Mouse (Mus musculus): ENCODE measurements around the gene Cd200r3. TPM values are rescaled to one million over a fixed set of nuclear protein-coding genes. Genes with fewer than 3 reads are reported as not detected.

Cd200r3 gene
- polyA plus RNA-seq (2017; shearing (Covaris generic)), result 1.9 TPM

DNA sequence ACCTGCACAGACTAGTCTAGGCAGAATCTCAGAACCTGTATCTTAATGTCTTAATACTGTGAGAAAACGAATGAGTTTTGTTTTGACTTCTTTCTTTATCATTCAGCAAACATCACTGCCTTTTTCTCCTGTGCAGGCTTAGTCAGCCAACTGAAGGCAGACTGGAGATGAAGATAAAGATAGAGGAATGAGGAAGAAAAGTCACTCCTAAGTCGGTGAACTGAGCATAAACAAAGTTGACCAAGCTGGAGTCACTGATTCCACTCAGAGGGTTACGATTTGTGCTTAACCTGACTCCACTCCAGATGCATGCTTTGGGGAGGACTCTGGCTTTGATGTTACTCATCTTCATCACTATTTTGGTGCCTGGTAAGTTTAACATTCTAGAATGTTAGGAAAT is at the start of gene Cd200r3:
Gene Cd200r3, plus strand, starts transcription at position 211 of the 400 bp plus-strand sequence.

Other genes starting within 250 kb of the Cd200r3 start
- gene Nepro, start 219.4 kb upstream of the Cd200r3 start, polyA plus RNA-seq (2017; shearing (Covaris generic)), result 11.1 TPM
- 40.7 TPM for gene Gtpbp8, start 197.3 kb upstream of the Cd200r3 start, polyA plus RNA-seq (2017; shearing (Covaris generic))
- gene Cd200r1, start 177.9 kb upstream of the Cd200r3 start, polyA plus RNA-seq (2017; shearing (Covaris generic)), result 40.1 TPM
- 2.8 TPM for gene Cd200r4, start 131.9 kb upstream of the Cd200r3 start, polyA plus RNA-seq (2017; shearing (Covaris generic))
- 0.11 TPM for gene Cd200r2, start 76.6 kb upstream of the Cd200r3 start, polyA plus RNA-seq (2017; shearing (Covaris generic))
- gene Ccdc80, start 149.7 kb downstream of the Cd200r3 start, polyA plus RNA-seq (2017; shearing (Covaris generic)), result 0.36 TPM
- gene Slc35a5, start 215.0 kb downstream of the Cd200r3 start, polyA plus RNA-seq (2017; shearing (Covaris generic)), result 40.9 TPM
- gene Atg3, start 215.1 kb downstream of the Cd200r3 start, polyA plus RNA-seq (2017; shearing (Covaris generic)), result 83.0 TPM

All from CD4-positive, CD25-positive, alpha-beta regulatory T cell (primary cell).